Mouse (Mus musculus): Measurements from ENCODE around the gene Adora2a. TPM values are rescaled to one million over a fixed set of nuclear protein-coding genes. Genes with fewer than 3 reads are reported as not detected.
"Not testable (repeated sequence)": the region's sequence is repeated elsewhere in the genome, so short reads cannot be mapped to it uniquely, and the experiment has no call there.

Gene Adora2a
- 10 to 100 TPM; 10.2 to 13.5 TPM for total RNA-seq (2021)

GRCm38 (mm10) chr10:75316872-75316907, at the start of gene Adora2a:
Gene Adora2a (plus strand): TSS chr10:75316877.
- intact Hi-C loops (cut with DNase I) = loop anchor here (2.0 kb wide), 1 partner anchor 122 kb away; no protein-coding TSS in a partner anchor
- DNase-seq = no peak

- no peak for DNase-seq
- intact Hi-C loops (cut with DNase I) = no loop called here
Measured at GRCm38 (mm10) chr10:75273020-75273419, 43.7 kb upstream of the Adora2a start.

- no peak for DNase-seq
Measured at GRCm38 (mm10) chr10:75276427-75277013, 40.2 kb upstream of the Adora2a start.

GRCm38 (mm10) chr10:75277501-75277900, 39.2 kb upstream of the Adora2a start:
- peak; percentile 17 for DNase-seq
- intact Hi-C loops (cut with DNase I) = loop anchor here (5.0 kb wide), 1 partner anchor 160 kb away; no protein-coding TSS in a partner anchor

More at GRCm38 (mm10) chr10:75276427-75277013, 40.2 kb upstream of the Adora2a start:
- intact Hi-C loops (cut with DNase I) = loop anchor here (5.0 kb wide), 1 partner anchor 161 kb away; no protein-coding TSS in a partner anchor

GRCm38 (mm10) chr10:75282648-75283047, 34.0 kb upstream of the Adora2a start:
- no peak for DNase-seq
- intact Hi-C loops (cut with DNase I) = no loop called here

GRCm38 (mm10) chr10:75283821-75284220, 32.9 kb upstream of the Adora2a start:
- intact Hi-C loops (cut with DNase I) = no loop called here

GRCm38 (mm10) chr10:75288579-75288978, 28.1 kb upstream of the Adora2a start:
- no peak for DNase-seq
- intact Hi-C loops (cut with DNase I) = no loop called here

More at GRCm38 (mm10) chr10:75283821-75284220, 32.9 kb upstream of the Adora2a start:
- no peak for DNase-seq

GRCm38 (mm10) chr10:75289392-75289791, 27.3 kb upstream of the Adora2a start:
- DNase-seq = no peak
- intact Hi-C loops (cut with DNase I) = no loop called here

- intact Hi-C loops (cut with DNase I) = no loop called here
- no peak for DNase-seq
Measured at GRCm38 (mm10) chr10:75290650-75291049, 26.0 kb upstream of the Adora2a start.

GRCm38 (mm10) chr10:75291338-75291737, 25.3 kb upstream of the Adora2a start:
- intact Hi-C loops (cut with DNase I) = no loop called here
- DNase-seq = no peak

- intact Hi-C loops (cut with DNase I); DNase-seq: not testable (repeated sequence)
Measured at GRCm38 (mm10) chr10:75292206-75292605, 24.5 kb upstream of the Adora2a start.

GRCm38 (mm10) chr10:75293288-75293687, 23.4 kb upstream of the Adora2a start:
- no peak for DNase-seq
- intact Hi-C loops (cut with DNase I) = no loop called here

- no peak for DNase-seq
- intact Hi-C loops (cut with DNase I) = no loop called here
Measured at GRCm38 (mm10) chr10:75294362-75294761, 22.3 kb upstream of the Adora2a start.

GRCm38 (mm10) chr10:75294926-75295325, 21.8 kb upstream of the Adora2a start:
- intact Hi-C loops (cut with DNase I) = no loop called here
- no peak for DNase-seq

- intact Hi-C loops (cut with DNase I) = no loop called here
Measured at GRCm38 (mm10) chr10:75298608-75299007, 18.1 kb upstream of the Adora2a start.

GRCm38 (mm10) chr10:75299785-75300418, 16.8 kb upstream of the Adora2a start:
- DNase-seq = no peak
- intact Hi-C loops (cut with DNase I) = no loop called here

More at GRCm38 (mm10) chr10:75298608-75299007, 18.1 kb upstream of the Adora2a start:
- DNase-seq = no peak

- DNase-seq = no peak
- intact Hi-C loops (cut with DNase I) = no loop called here
Measured at GRCm38 (mm10) chr10:75301195-75301806, 15.4 kb upstream of the Adora2a start.

- intact Hi-C loops (cut with DNase I) = no loop called here
- no peak for DNase-seq
Measured at GRCm38 (mm10) chr10:75301937-75302336, 14.7 kb upstream of the Adora2a start.

GRCm38 (mm10) chr10:75302536-75302935, 14.1 kb upstream of the Adora2a start:
- DNase-seq = no peak
- intact Hi-C loops (cut with DNase I) = no loop called here

- peak; percentile 43 for DNase-seq
- intact Hi-C loops (cut with DNase I) = no loop called here
Measured at GRCm38 (mm10) chr10:75303324-75304048, 13.2 kb upstream of the Adora2a start.

GRCm38 (mm10) chr10:75304049-75304405, 12.7 kb upstream of the Adora2a start:
- DNase-seq = no peak
- intact Hi-C loops (cut with DNase I) = no loop called here

- intact Hi-C loops (cut with DNase I) = no loop called here
- peak; percentile 34 for DNase-seq
Measured at GRCm38 (mm10) chr10:75304413-75304812, 12.3 kb upstream of the Adora2a start.

Data from left cerebral cortex, postnatal 4 days (tissue).